Mouse (Mus musculus): ENCODE results near the gene Mpc1. TPM values are rescaled to one million over a fixed set of nuclear protein-coding genes. Genes with fewer than 3 reads are reported as not detected.

Mpc1 gene
- total and polyA plus RNA-seq, 3 experiments = 643 to 921 (median 699) TPM

DNA sequence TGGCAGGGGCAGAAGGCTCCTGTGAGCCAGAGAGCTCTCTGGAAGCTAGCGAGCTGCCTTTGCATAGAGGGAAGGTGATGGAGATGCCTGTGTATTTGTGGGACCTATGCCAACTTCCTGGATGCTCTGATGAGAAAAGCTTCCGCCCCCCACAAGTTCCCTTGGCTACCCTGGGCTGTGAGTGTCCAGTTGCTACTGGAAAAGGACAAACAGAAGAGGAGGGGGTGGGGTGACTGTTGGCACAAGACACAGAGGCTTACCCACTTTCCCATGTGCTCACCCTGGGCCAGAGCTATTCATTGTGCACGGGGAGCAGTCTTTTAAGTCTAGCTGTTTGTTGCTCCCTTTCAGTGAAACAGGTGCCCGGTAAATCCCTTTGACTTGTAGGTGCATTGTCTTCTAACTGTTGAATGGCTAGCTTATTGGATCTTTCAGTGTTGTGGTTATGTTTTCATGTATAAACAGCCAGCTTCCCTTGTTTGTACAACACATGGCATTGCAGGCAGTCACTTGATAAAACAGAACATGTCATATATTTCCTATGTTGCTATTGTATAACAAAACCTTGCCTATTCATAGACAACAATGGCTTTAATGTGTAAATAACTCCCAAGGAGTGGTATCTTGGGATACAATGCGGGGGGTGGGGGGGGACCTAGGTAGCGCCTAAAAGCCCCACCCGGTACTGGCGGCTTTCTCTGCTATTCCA, 57.1 kb downstream of the Mpc1 start:
- Histone ChIP-seq H3K4me3 (no peak overlapping the region), H3K27ac (no peak overlapping the region), H3K9ac (ENCODE audit: low read depth, low read length) (no peak overlapping the region), H3K36me3 (ENCODE audit: control insufficient read depth, insufficient read depth, low read length) (no peaks in the 10 kb centered on the region), H3K27me3 (ENCODE audit: control insufficient read depth, insufficient read depth, low read length) (peaks cover 16% of the 10 kb centered on the region), H3K4me1 (ENCODE audit: control insufficient read depth, insufficient read depth, low read length) (peaks cover 2% of the 10 kb centered on the region; the same call in 1 of the 2 replicates), H3K79me2 (replicated peaks; ENCODE audit: control insufficient read depth, insufficient read depth, low read length) (no peaks in the 10 kb centered on the region)
- 24% methylated on average over 8 of the region's 8 CpGs for WGBS
- TF ChIP-seq POLR2A (IDR thresholded peaks at IDR 0.05; ENCODE audit: insufficient read depth, low read depth, low read length) (no peak), CTCF (IDR thresholded peaks at IDR 0.05) (no peak), EP300 (IDR thresholded peaks at IDR 0.05; ENCODE audit: insufficient read depth, low read depth, low read length) (no peak)
- no peak for DNase-seq
- intact Hi-C loops (cut with DNase I) = no loop called here

- H3K36me3 ChIP-seq (ENCODE audit: control insufficient read depth, insufficient read depth, low read length) = no peaks in the 10 kb centered on the region
- no peak overlapping the region for H3K27ac ChIP-seq
- TF ChIP-seq CTCF (IDR thresholded peaks at IDR 0.05) = no peak
- TF ChIP-seq EP300 (IDR thresholded peaks at IDR 0.05; ENCODE audit: insufficient read depth, low read depth, low read length) = no peak
- no peak for TF ChIP-seq POLR2A (IDR thresholded peaks at IDR 0.05; ENCODE audit: insufficient read depth, low read depth, low read length)
- no peaks in the 10 kb centered on the region for H3K79me2 ChIP-seq (replicated peaks; ENCODE audit: control insufficient read depth, insufficient read depth, low read length)
- under 1% methylated on average over 85 of the region's 92 CpGs for WGBS
- peak; percentile 20 to 39 for DNase-seq
- H3K4me1 ChIP-seq (ENCODE audit: control insufficient read depth, insufficient read depth, low read length) = peaks cover 2% of the 10 kb centered on the region; the same call in 1 of the 2 replicates
- peak overlapping the region; percentile 35 for H3K9ac ChIP-seq (ENCODE audit: low read depth, low read length)
- peaks cover 16% of the 10 kb centered on the region for H3K27me3 ChIP-seq (ENCODE audit: control insufficient read depth, insufficient read depth, low read length)
- peak overlapping the region; percentile 47 for H3K4me3 ChIP-seq
- intact Hi-C loops (cut with DNase I) = no loop called here
Measured at GRCm38 (mm10) chr17:8340407-8341359, 58.0 kb downstream of the Mpc1 start.

- H3K79me2 ChIP-seq (replicated peaks; ENCODE audit: control insufficient read depth, insufficient read depth, low read length) = no peaks in the 10 kb centered on the region
Measured at GRCm38 (mm10) chr17:8341360-8341963, 58.8 kb downstream of the Mpc1 start.

DNA sequence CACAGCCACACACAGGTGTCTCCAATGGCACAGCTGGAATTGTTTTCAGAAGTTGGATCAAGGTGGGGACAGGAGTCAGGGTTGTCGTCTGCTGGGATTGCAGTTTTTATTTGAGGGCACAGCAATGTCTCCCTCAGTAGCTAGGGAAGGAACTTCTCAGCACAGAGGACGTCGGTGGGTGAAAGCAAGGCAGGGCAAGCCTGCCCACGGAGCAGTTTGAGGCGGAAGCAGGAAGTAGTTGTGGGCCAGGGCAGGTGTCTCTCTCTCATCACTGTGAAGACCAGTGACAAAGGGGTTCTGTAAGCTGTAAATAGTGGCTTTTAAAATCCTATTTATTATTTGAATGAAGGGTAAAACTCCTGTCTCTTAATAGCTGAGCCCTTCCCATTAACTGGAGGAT, 60.0 kb downstream of the Mpc1 start:
- 46% methylated on average over 5 of the region's 5 CpGs for WGBS
- peaks cover 16% of the 10 kb centered on the region for H3K27me3 ChIP-seq (ENCODE audit: control insufficient read depth, insufficient read depth, low read length)
- no peak for TF ChIP-seq EP300 (IDR thresholded peaks at IDR 0.05; ENCODE audit: insufficient read depth, low read depth, low read length)
- no peak for TF ChIP-seq CTCF (IDR thresholded peaks at IDR 0.05)
- TF ChIP-seq POLR2A (IDR thresholded peaks at IDR 0.05; ENCODE audit: insufficient read depth, low read depth, low read length) = no peak

More at GRCm38 (mm10) chr17:8341360-8341963, 58.8 kb downstream of the Mpc1 start:
- intact Hi-C loops (cut with DNase I) = no loop called here
- 17% methylated on average over 46 of the region's 46 CpGs for WGBS
- peak overlapping the region; percentile 47 for H3K4me3 ChIP-seq
- H3K27ac ChIP-seq = no peak overlapping the region
- no peak for TF ChIP-seq CTCF (IDR thresholded peaks at IDR 0.05)
- no peak for TF ChIP-seq POLR2A (IDR thresholded peaks at IDR 0.05; ENCODE audit: insufficient read depth, low read depth, low read length)
- peak overlapping the region; percentile 35 for H3K9ac ChIP-seq (ENCODE audit: low read depth, low read length)
- no peak for DNase-seq
- no peaks in the 10 kb centered on the region for H3K36me3 ChIP-seq (ENCODE audit: control insufficient read depth, insufficient read depth, low read length)
- H3K4me1 ChIP-seq (ENCODE audit: control insufficient read depth, insufficient read depth, low read length) = peaks cover 2% of the 10 kb centered on the region; the same call in 1 of the 2 replicates
- peaks cover 16% of the 10 kb centered on the region for H3K27me3 ChIP-seq (ENCODE audit: control insufficient read depth, insufficient read depth, low read length)

GRCm38 (mm10) chr17:8343416-8343815, 60.7 kb downstream of the Mpc1 start:
- DNase-seq = no peak

More for the DNA sequence above, 60.0 kb downstream of the Mpc1 start:
- Histone ChIP-seq H3K4me3 (no peak overlapping the region), H3K36me3 (ENCODE audit: control insufficient read depth, insufficient read depth, low read length) (no peaks in the 10 kb centered on the region), H3K27ac (no peak overlapping the region), H3K9ac (ENCODE audit: low read depth, low read length) (no peak overlapping the region), H3K4me1 (ENCODE audit: control insufficient read depth, insufficient read depth, low read length) (peaks cover 2% of the 10 kb centered on the region; the same call in 1 of the 2 replicates), H3K79me2 (replicated peaks; ENCODE audit: control insufficient read depth, insufficient read depth, low read length) (no peaks in the 10 kb centered on the region)
- no peak for DNase-seq
- intact Hi-C loops (cut with DNase I) = no loop called here

More at GRCm38 (mm10) chr17:8343416-8343815, 60.7 kb downstream of the Mpc1 start:
- Histone ChIP-seq H3K4me3 (no peak overlapping the region), H3K79me2 (replicated peaks; ENCODE audit: control insufficient read depth, insufficient read depth, low read length) (no peaks in the 10 kb centered on the region), H3K27ac (no peak overlapping the region), H3K27me3 (ENCODE audit: control insufficient read depth, insufficient read depth, low read length) (peaks cover 16% of the 10 kb centered on the region), H3K9ac (ENCODE audit: low read depth, low read length) (no peak overlapping the region), H3K36me3 (ENCODE audit: control insufficient read depth, insufficient read depth, low read length) (no peaks in the 10 kb centered on the region), H3K4me1 (ENCODE audit: control insufficient read depth, insufficient read depth, low read length) (peaks cover 2% of the 10 kb centered on the region; the same call in 1 of the 2 replicates)
- 67% methylated on average over 6 of the region's 6 CpGs for WGBS
- TF ChIP-seq EP300 (IDR thresholded peaks at IDR 0.05; ENCODE audit: insufficient read depth, low read depth, low read length) (no peak), POLR2A (IDR thresholded peaks at IDR 0.05; ENCODE audit: insufficient read depth, low read depth, low read length) (no peak), CTCF (IDR thresholded peaks at IDR 0.05) (no peak)
- intact Hi-C loops (cut with DNase I) = no loop called here

Other genes with a start within 250 kb of the Mpc1 start
- gene Gm49673, start 135.1 kb upstream of the Mpc1 start, total RNA-seq (2021) = not detected
- gene Gm49673, start 135.1 kb upstream of the Mpc1 start, polyA plus RNA-seq (2012; rRNA removed) = 0.20 TPM in 1 of 2 replicates, not detected in the other
- gene Rnaset2a, start 134.8 kb upstream of the Mpc1 start, total RNA-seq (2021) = 10 to 100 TPM; 22.1 to 28.9 TPM
- 44.9 and 46.0 TPM in 2 replicates for gene Rnaset2a, start 134.8 kb upstream of the Mpc1 start, polyA plus RNA-seq (2012; rRNA removed)
- 10 to 100 TPM; 15.7 to 15.8 TPM for gene Fgfr1op, start 117.4 kb upstream of the Mpc1 start, total RNA-seq (2021)
- 3.0 and 6.7 TPM in 2 replicates for gene Fgfr1op, start 117.4 kb upstream of the Mpc1 start, polyA plus RNA-seq (2012; rRNA removed)
- not detected for gene Ccr6, start 46.9 kb upstream of the Mpc1 start, total RNA-seq (2021)
- 0.56 and 0.62 TPM in 2 replicates for gene Ccr6, start 46.9 kb upstream of the Mpc1 start, polyA plus RNA-seq (2012; rRNA removed)
- 10 to 100 TPM; 13.3 to 17.6 TPM for gene Sft2d1, start 28.2 kb downstream of the Mpc1 start, total RNA-seq (2021)
- gene Sft2d1, start 28.2 kb downstream of the Mpc1 start, polyA plus RNA-seq (2012; rRNA removed) = 32.2 and 34.2 TPM in 2 replicates
- under 1 TPM; 0.07 to 0.13 TPM for gene Prr18, start 54.6 kb downstream of the Mpc1 start, total RNA-seq (2021)
- gene Prr18, start 54.6 kb downstream of the Mpc1 start, polyA plus RNA-seq (2012; rRNA removed) = 0.18 and 0.23 TPM in 2 replicates
- under 1 TPM; 0.36 to 0.47 TPM for gene T2, start 73.1 kb downstream of the Mpc1 start, total RNA-seq (2021)
- 1.1 and 1.4 TPM in 2 replicates for gene T2, start 73.1 kb downstream of the Mpc1 start, polyA plus RNA-seq (2012; rRNA removed)
- gene T, start 151.5 kb downstream of the Mpc1 start, total RNA-seq (2021) = not detected
- not detected in 2 replicates for gene T, start 151.5 kb downstream of the Mpc1 start, polyA plus RNA-seq (2012; rRNA removed)
- 1 to 10 TPM; 1.9 to 2.2 TPM for gene Pde10a, start 242.5 kb downstream of the Mpc1 start, total RNA-seq (2021)
- 1.4 and 2.3 TPM in 2 replicates for gene Pde10a, start 242.5 kb downstream of the Mpc1 start, polyA plus RNA-seq (2012; rRNA removed)